Mouse (Mus musculus): ENCODE measurements around the gene Agrp.

Agrp gene

DNA sequence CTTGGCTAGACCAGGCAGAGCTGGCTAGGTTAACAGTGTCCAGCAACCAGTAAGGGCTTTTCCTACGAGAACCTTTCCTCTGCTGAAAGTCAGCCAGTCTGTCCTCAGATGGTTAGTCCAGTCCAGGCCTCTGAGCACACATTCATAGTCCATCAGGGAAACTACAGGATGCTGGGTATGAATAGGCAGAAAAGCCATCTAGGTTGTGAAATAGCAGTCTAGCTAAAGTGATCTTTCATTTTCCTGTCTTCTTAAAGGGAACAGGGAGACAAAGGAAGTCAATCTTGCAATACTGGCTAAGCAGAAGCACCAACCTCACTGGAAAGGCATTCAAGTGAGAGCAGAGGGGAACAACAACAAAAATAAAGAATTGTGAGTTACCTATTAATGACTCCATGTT, 84.4 kb downstream of the Agrp start:
- in situ Hi-C loops (cut with MboI, MseI) = loop anchor here (5.0 kb wide), 1 partner anchor 66 kb away; no protein-coding TSS in a partner anchor

DNA sequence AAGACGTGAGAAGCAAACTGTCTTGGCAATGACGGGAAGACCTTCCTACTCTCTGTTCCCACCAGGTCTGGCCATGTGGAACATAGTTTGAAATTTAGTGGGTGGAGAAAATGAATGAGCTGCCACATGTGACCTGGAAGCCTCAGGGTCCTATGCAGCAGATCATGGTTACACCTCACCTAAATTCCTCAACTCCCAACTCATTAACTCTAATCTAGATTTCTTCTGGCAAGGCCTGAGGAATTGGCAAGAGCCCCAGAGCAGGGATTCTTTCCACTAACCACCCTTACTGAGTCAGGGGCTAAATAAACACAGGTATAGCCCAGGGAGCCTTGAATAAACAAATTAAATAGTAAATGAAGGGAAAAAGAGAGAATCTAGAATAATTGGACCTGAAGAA, 85.2 kb downstream of the Agrp start:
- in situ Hi-C loops (cut with MboI, MseI) = loop anchor here (5.0 kb wide), 1 partner anchor 65 kb away; no protein-coding TSS in a partner anchor

DNA sequence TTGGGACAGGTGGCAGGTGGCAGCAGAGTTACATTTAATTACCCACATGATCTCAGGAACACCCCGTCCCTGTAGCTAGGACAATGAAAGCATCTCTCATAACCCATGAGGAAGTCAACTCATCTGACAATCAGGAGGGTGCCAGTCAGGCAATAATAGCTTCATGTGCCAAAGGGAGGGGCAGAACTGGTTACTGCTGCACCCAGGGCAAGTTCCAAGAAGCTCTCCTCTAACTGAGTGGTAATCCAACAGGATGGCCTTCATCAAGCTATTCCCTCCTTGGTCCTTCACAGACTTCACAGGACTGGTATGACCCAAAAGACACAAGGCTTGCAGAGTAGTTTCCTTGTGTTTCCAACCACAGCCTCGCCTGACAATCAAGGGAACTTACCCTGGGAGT, 87.1 kb downstream of the Agrp start:
- in situ Hi-C loops (cut with MboI, MseI) = loop anchor here (5.0 kb wide), 1 partner anchor 63 kb away; no protein-coding TSS in a partner anchor

DNA sequence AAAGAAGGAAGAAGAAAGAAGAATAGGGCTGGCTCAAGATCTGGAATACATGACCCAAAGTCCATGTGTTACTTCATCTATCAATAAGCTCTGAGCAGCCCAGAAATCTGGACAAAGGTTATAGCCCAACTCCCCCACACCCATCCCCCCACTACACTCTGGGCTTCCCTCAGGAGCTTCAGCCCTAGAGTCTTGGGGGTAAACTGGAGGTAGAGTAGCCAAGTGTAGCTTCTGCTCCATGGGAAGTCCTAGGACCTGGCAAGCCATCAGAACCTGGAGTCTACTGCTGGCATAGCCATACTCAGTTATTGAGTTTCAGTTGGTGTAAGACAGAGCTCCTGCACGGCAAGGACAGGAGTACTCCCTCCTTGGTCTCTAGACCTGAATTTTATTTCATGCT, 87.7 kb downstream of the Agrp start:
- in situ Hi-C loops (cut with MboI, MseI) = no loop called here

DNA sequence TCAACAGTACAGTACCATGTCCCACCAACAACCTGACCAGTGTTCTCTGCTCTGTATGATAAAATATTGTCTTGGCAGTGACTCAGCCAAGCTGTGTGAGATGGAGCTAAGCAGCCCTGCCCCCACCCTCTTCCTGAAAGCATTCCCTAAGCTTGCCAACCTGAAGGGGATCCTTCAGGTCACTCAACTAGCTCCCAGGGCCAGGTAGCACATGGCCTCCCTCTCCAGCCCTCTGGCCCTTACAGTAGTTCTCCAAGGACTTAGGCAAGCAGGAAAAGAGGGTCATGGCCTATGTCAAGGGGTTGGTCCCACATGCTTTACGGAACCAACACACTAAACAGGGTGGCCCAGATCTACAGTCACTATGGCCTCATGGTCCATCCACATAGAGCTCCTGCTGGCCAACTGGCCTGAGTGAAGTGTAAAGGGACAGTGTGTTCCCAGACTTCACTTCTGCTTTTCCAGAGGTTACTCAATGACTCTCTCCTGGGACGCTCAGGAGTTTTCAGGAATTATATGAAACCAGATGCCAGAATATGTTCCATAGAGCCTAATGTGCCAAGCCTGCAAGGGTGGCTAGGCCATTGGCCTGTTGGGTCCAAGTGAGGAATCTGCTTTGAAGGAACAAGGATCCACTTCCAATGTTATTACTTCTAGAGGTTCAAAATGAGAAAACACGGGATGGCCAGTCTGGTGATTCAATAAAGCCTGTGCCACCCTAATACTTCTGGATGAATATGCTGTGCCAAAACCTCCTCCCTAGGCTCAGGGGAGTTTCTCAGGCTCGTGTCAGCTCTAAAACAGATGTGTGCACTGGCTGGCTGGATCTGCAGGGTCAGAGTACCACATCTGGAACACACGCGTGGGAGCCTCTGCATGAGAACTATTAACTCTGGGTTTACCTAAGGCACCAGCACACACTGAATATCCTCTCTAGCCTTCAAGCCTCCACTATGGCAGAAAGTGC, 90.5 kb downstream of the Agrp start:
- in situ Hi-C loops (cut with MboI, MseI) = no loop called here

DNA sequence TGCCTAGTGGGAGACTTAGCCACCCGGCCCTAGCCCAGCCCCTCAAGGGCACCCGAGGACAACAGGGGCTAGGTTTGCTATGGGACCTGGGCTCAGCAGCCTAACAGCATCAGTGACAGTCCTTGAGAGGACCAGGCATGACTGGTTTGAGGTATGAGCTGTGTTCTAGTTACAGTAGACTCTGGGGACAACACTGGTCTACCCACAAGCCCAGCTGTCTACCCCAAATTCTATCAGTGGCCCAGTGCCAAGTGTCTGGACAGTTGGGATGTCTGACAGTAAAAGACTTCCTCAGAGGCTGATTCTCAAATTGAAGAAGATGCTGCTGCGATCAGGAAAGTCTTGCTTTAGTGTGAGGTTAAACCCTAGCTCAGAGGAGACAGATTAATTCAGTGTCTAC, 91.9 kb downstream of the Agrp start:
- in situ Hi-C loops (cut with MboI, MseI) = no loop called here

DNA sequence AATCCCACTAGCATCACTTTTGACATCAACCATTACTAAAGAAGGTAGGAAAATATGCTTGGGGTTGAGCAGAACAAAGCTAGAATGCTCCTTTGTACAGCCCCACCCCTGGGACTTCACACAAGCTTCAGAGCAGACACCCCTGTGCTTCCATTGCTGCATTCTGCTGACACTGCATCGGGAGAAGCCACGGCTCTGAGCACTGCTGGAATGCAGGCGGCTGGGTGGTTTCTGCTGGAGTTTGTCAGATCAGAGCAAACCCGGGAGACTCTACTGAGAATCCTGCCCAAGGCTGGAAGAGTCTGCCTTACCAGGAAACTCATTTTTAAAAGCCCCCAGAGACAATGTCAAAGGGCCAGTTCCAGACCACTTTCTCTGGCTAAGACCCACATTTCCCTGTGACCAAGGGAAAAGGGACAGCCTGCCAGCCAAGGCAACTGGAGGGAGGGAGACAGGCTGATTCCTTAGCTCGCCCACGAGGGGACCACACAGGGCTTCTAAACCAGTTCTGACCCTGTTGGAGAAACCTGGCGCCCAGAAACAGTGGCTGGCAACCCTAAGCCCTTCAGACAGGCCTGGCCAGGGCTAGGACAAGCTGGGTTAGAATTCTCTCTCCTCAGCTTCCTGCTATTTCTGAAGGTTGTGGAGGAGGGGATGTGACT, 92.5 kb downstream of the Agrp start:
- in situ Hi-C loops (cut with MboI, MseI) = no loop called here

DNA sequence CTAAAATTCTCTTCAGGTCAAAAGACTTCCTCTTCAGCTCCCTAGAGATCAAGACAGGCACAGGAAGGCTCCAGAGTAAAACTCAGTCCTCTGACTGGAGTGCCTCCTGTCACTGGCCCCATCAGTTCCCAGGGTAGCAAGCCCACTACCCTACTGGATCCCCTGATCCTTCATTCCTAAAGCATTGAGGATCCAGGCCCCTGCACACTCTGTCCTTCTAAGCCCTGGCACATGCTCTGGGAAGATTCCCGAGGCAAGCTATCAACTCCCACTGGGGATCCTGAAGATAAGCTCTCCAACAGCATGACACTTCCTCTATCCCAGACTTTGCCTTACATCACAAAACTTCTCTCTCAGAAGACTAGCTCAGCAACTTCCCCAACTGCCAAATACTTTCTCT, 93.5 kb downstream of the Agrp start:
- in situ Hi-C loops (cut with MboI, MseI) = no loop called here

DNA sequence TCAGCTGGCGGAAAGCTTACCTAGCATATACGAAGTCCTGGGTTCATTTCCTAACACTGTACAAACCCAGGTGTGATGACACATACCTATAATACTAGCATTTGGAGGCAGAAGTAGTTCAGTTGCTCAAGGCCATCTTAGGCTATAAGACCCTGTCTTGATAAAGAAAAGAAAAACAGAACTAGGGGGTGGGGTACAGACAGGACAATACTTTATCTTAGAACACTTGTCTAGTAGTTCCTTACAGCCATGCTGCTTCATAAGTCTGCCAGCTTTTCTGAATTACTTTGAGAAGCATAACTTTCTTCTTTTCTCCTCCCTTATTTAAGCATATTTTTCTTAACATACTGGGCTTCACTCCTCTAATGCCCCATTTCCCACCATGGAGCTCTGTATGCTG, 94.4 kb downstream of the Agrp start:
- in situ Hi-C loops (cut with MboI, MseI) = no loop called here

DNA sequence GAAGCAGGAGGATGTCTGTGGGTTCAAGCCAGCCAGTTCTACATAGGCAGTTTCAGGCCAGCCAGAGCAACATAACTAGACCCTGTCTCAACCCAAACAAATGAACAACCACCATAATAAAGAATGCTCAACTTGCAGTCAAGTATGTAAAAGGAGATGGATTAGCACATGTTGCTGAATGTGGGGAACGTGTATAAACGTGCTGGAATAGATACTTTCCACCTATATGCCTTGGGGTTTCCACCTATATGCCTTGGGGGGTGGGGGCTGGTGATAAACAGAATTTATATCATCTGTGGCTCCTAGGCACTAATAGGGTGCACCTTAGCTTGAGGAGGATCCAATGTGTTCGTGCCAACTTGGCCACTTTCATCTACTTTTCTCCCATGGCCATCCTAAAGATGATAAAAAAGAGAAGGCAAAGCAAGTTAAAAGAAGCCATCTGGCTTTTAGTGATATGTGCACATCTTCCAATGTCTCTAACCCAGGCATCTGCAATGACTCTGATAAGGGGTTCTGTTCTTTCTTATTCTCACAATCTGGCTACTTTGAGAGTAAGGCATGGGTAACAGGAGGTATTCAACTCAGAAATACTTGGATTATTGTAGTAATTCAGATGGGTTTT, 95.0 kb downstream of the Agrp start:
- in situ Hi-C loops (cut with MboI, MseI) = no loop called here

DNA sequence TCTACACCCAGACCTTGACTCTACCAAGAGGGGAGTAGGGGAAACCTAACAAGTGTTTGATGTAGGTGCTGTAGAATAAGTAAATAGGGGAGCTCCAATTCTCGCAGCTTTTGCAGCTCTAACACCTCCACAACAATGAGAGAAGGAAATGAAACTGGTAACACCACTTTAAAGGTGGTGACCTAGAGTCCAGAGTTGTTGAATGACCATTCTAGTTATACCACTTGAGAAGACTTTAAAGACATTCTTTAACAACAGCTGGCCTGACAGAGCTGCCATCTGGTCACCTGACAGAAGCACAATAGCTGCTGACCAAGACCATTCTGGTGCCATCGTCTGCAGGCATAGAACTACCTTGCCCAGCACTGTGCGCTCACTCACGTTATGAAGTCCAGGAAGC, 98.3 kb downstream of the Agrp start:
- in situ Hi-C loops (cut with MboI, MseI) = no loop called here

DNA sequence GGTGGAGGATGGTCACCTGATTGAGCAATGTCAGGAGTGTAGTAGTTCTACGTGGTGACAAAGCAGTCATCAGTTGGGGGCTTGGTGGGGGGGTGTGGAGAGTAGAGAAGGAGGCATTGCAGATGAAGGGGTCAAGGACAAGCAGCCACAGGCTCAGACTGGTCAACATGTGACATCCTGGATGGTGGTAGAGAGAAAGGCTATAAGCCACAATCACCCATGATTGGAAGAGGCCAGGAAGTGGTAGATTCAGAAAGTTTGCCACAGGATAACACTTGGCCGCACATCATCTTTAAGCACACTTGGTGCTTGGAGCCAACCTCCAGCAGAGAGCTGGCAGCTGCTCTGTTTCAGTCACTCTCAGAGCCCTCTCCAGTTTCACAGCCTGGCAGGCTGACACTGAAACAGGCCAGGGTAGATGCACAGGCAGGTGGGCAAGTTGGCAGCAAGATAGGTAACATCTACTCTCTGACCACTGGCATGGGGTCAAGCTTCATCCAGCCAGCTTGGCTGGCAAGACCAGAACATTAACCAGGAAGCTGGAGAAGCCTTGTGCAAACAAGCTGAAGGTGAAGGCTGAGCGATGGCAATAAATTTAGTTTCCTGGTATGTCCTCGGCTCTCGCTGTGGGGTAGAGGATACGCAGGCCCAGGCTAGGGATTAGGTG, 100.0 kb downstream of the Agrp start:
- in situ Hi-C loops (cut with MboI, MseI) = no loop called here

DNA sequence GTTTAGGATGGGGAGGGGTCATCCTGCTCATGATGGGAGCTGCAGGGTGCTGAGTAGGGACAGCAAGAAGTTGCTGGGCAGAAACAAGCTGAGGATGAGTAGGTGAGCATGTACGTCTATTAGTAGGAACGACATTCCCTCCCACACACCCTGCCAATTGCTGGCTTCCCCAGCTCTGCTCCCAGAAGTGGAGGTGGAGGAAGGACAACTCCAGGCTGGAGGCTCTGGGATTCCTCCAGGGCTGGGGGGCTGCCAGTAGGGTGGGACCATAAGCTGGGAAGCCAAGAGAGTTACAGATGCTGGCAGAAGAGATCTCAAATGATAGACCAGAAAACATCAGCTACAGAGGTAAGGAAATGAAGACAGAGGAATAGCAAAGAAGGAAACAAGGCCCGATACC, 100.6 kb downstream of the Agrp start:
- in situ Hi-C loops (cut with MboI, MseI) = no loop called here

DNA sequence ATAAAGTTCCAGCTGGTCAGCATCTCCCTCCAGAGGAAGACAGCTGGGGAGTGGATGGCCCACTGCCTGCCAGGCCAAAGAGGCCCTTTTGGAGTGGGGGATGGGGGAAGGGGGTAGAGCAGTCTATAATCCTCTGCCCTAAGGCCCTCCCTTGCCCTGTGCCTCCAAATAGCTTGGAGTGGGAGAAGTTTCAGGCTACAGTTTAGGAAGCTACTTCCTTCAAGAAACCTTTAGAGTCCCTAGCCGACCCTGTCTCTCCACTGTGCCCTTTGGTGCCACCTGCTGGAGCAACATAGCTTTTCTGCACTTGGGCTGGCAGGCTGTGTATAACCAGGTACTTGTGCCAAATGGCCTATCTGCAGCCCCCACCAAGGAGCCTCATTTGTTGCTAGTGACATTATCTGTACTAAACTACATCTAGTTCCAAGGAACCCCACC, 103.3 kb downstream of the Agrp start:
- in situ Hi-C loops (cut with MboI, MseI) = no loop called here

DNA sequence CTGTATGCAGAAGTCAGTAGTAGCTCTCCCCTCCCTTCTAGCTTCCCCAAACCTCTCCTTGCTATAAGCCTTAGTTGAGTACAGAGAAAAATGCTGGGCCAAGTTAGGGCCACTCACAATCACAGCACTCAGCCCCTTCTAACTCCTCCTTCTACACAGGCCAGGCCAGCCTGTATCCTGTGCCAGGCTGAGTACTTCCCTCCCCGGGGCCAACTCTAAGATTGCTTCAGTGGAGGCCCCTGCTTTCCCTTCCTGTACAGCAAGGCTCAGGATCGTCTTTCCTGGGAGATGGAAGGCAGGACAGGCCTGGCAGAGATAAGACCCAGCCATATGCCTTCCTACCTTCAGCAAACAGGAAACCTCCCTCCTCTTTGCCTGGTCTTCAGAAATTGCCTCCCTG, 103.8 kb downstream of the Agrp start:
- in situ Hi-C loops (cut with MboI, MseI) = no loop called here

DNA sequence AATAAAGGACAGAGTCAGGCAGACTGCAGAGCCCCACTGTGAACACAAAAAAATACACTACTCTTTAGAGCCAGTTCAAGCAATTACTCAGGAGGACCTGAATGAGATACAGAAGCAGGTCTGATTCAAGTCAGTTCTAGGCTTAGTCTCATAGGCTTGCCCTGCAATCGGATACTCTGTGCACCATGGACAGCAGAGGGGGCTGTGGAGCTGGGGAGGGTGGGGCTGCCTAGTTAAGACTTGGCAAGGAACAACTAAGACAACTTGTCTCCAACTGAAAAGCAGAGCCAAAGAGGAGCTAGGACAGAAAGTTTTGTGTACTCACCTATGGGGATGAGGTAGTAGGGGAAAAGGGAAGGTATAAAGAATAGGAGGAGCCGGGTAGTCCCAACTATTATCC, 105.4 kb downstream of the Agrp start:
- in situ Hi-C loops (cut with MboI, MseI) = no loop called here

DNA sequence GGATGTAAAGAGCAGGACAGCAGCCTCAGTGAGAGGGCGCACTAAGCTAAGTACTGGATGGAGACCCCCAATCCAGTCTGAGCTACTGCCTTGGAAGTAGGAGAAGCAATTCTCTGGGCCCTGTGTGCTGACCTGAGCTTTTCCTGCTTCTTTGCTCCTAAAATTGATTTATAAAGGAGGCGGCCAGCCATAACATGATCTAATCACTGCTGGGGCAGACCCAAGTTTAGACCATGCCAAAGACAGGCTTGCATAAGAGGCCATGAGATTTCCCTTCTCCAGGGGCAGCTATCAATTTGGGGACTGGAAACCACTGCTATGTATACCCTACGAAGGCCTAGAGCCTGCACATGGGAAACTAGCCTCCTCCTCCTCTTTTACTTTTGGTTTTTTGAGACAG, 107.9 kb downstream of the Agrp start:
- in situ Hi-C loops (cut with MboI, MseI) = no loop called here

DNA sequence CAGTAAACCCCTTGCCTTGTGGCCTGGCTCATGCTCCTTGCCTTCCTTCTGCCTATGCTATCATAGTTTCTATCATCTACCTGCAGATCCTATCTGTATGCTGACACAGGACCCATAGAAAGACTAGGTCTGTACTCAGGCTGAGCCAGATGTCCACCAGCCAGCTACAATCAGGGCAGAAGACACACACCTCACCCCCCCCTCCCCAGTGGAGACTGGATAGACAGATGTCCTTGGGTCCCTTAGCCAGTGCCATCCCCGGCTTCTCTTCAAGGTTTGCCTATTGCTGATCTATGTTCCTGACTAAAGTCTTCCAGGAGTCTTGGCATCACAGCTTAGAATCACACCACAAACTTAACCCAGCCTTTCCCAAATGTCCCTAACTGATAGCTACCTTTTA, 109.0 kb downstream of the Agrp start:
- in situ Hi-C loops (cut with MboI, MseI) = no loop called here

DNA sequence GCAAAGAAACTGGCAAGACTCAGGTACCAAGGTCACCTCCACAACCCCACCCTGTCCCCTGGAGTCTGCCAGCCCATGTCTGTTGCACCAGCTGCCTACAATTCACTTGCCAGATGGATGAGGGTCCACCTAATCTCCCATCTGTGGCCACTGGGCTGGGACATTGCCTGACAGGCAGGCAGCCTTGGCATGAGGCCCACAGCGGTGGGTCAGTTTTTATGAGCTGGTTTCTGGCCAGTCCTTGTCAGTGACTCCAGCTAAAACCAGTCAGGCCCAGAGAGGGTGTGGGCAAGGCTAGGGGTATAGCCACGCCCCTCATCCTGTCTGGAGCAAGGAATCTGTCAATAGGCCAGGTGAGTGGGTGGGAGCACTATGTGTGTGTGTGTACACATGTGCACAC, 110.1 kb downstream of the Agrp start:
- in situ Hi-C loops (cut with MboI, MseI) = no loop called here

DNA sequence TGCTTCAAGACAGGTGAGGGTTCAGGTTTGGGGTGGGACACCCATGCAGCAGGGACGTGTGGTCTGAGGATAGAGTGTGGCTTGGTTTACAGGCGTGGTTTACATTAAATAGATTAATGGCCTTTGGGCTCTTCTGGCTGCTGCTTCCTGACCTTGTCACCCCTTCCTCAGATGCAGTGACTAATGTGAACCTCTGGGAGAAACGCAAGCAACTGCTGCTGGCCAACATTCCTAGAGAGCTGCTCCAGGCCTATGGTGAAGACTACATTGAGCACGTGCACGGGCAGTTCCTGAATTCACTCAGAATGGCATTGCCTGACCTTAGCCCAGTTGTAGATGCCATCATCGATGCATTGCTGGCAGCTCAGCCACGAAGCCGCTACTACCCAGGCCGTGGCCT, 114.3 kb downstream of the Agrp start:
- in situ Hi-C loops (cut with MboI, MseI) = no loop called here

DNA sequence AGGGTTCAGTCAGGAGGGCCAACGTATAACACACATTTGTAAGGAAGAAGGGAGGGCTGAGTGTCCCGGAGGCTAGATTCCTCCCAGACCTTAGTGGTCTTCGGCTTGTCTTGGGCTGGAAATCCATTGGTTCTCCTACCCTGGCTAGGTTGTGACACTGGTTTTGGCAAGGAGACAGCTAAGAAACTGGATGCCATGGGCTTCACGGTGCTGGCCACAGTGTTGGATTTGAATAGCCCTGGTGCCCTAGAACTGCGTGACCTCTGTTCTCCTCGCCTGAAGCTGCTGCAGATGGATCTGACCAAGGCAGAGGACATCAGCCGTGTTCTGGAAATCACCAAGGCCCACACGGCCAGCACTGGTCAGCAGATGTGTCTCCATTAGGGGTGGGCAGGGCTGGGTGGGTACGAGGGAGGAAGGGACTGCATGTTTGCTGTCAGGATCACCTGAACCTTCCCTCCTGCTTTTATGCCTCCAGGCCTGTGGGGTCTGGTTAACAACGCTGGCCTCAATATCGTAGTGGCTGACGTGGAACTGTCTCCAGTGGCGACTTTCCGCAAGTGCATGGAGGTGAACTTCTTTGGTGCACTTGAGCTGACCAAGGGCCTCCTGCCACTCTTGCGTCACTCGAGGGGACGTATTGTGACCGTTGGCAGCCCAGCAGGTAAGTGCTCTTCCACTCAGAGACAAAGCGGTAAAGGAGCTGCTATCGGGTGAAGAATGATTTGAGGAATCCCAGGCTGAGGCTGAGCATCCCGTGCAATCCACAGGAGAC, 115.0 kb downstream of the Agrp start:
- in situ Hi-C loops (cut with MboI, MseI) = no loop called here
